Mouse (Mus musculus) hindbrain, embryonic 16.5 days (tissue): ENCODE data around the gene Pla2g1b. TPM values are rescaled to one million over a fixed set of nuclear protein-coding genes. Genes with fewer than 3 reads are reported as not detected.

Experiments
- ATAC-seq: fragments of 200-750 bp; cut with Nextera tagmentation; 2 replicates; pipeline ENCODE4 v1.8.0; 2017; ENCODE audit warnings: moderate TSS enrichment, moderate library complexity
- H3K27ac ChIP-seq: fragments of 300-500 bp; sonication (generic); 2 replicates; pipeline ENCODE4 v1.5.1; 2014; ENCODE audit warnings: low read depth, mild to moderate bottlenecking, control low read depth, low read length, moderate library complexity
- H3K27me3 ChIP-seq: fragments of 300-500 bp; sonication (generic); replicated peaks from 2 replicates; pipeline ENCODE4 v1.6.1; 2014; ENCODE audit warnings: low read length; ENCODE audit not compliant: control insufficient read depth, insufficient read depth
- H3K36me3 ChIP-seq: fragments of 300-500 bp; sonication (generic); 2 replicates; pipeline ENCODE4 v1.6.1; 2014; ENCODE audit warnings: mild to moderate bottlenecking, low read length, moderate library complexity, mixed read lengths; ENCODE audit not compliant: control insufficient read depth, insufficient read depth
- H3K4me1 ChIP-seq: fragments of 300-500 bp; sonication (generic); 2 replicates; pipeline ENCODE4 v1.6.1; 2014; ENCODE audit warnings: low read depth, low read length; ENCODE audit not compliant: control insufficient read depth, insufficient read depth
- H3K4me2 ChIP-seq: fragments of 300-500 bp; sonication (generic); 2 replicates; pipeline ENCODE4 v1.6.1; 2014; ENCODE audit warnings: mild to moderate bottlenecking, low read length, control low read depth, moderate library complexity
- H3K4me3 ChIP-seq: fragments of 300-500 bp; sonication (generic); 2 replicates; pipeline ENCODE4 v1.5.1; 2014; ENCODE audit warnings: mild to moderate bottlenecking, low read length, control low read depth, moderate library complexity
- H3K9ac ChIP-seq: fragments of 300-500 bp; sonication (generic); 2 replicates; pipeline ENCODE4 v1.6.1; 2014; ENCODE audit warnings: low read depth, mild to moderate bottlenecking, control low read depth, low read length, moderate library complexity
- H3K9me3 ChIP-seq: fragments of 300-500 bp; sonication (generic); 2 replicates; pipeline ENCODE4 v1.6.1; 2014; ENCODE audit warnings: mild to moderate bottlenecking, low read length, moderate library complexity; ENCODE audit not compliant: control insufficient read depth
- WGBS: fragments of 180-500 bp; shearing (Covaris S2); extraction: QIAGEN DNeasy Blood & Tissue Kit; methylation state at CpG from one replicate; pipeline ENCODE4 v1.1.7; 2014; 5-methylcytosine and 5-hydroxymethylcytosine counted together
- polyA plus RNA-seq: library from polyadenylated mRNA; unstranded; fragments of >200 nt; fragmentation: Nextera tagmentation; extraction: Ambion mirVana; gene quantifications from 2 replicates; pipeline ENCODE4 v1.2.1, GENCODE M21; 2015

The Pla2g1b gene
- polyA plus RNA-seq = not detected in 2 replicates

DNA sequence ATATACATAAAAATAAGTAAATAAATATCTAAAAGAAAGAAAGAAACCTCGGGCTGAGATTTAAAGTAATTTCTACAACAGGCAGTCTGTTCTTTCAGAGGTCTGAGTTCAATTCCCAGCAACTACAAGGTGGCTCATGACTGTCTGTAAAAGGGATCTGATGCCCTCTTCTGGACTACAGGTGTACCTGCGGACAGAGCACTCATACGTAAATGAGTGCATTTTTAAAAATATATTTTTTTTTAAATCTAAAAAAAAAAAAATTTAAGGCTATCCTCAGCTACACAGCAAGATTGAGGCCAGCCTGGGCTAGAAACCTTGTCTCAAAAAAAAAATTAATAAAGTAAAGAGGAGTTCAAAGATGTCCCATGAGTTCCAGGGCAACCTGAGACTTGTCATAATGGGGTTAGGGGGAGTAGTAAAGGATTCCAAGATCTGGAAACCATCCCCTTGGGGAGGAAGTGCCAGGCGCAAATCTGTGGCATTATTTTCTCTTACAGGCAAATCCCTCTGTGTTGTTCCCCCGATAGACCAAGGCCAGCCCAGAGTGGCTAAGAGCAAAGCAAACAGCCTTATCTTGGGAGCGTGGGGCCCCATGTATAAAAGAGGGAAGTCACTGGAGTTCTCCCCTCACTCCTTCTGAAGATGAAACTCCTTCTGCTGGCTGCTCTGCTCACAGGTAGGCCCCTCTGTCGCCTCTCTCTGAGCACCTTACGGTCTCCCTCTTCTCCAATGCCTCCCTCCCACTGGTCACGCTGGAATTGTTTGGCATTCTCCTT, at the start of gene Pla2g1b:
Gene Pla2g1b, plus strand, starts transcription at position 621 of the 779 bp plus-strand sequence.
- Histone ChIP-seq H3K4me3 (no peak within 1 kb of the TSS), H3K36me3 (no peaks in the 10 kb centered on the region), H3K9ac (no peak within 1 kb of the TSS), H3K4me2 (no peak within 1 kb of the TSS), H3K9me3 (no peaks in the 10 kb centered on the region), H3K4me1 (no peaks in the 10 kb centered on the region), H3K27ac (no peak within 1 kb of the TSS), H3K27me3 (no peaks in the 10 kb centered on the region)
- 52% methylated on average over 9 of the region's 9 CpGs for WGBS
- ATAC-seq = no peak

DNA sequence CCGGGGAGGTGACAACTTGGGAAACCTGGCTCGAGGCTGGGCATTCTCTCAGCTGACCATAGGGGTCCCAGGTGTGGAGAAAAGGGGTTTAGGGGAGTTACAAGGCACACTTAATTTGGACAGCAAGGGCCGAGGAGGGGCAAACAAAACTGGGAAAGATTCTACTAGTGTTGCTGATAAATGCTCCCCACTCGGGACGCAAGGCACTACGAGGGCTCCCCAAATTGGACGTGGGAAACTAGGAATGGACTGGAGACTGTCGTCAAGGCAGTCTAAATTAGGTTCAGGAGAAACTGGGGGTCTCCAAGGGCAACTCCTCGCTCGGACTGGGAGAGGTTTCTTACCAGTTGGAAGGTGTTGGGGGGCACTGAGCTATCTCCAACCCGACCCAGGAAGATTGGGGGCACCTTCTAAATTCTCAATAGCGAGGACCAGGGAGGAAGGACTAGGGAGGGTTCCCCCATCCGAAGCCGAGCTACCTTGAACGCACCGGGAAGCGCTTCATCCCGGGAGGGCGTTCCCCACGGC, 37.2 kb upstream of the Pla2g1b start:
- WGBS = under 1% methylated on average over 20 of the region's 20 CpGs

DNA sequence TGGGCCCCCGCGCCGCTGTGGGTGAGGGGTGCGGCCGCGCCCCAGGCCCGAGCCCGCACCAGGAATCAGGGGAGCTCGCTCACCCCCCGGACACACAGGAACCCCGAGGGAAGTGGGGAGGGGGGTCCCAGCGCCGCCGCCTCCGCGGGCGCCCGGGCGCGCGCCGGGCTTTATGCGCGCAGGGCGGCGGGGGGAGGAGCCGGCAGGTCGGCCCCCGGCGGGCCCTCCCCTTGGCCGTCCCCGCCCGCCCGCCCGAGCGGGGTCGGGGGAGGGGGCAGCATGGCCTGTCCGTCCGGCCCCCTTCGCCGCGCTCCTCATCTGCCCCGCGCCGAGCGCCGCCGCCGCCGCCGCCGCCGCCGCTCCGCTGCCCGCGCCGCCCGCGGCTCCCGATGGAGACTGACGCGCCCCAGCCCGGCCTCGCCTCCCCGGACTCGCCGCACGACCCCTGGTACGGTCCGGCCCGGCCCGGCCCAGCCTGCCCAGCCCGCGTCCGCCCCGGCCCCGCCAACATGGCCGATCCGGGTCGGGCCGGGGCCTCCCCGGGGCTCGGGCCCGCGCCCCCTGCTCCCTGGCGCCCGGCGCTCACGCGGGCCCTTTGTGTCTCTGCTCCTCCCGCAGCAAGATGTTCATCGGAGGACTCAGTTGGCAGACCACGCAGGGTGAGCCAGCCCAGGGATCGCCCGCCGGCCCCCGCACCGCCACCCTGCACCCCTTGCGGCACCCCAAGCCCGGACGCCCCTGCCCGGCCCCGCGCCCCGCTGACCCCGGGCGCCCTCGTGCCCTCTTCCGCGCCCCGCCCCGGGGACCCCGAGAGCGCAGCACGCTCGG, 36.5 kb upstream of the Pla2g1b start, which contains the start of gene Msi1:
Gene Msi1, plus strand, starts transcription at position 241 of the 828 bp plus-strand sequence.
- Histone ChIP-seq H3K9ac (peak within 1 kb of the TSS; percentile 100), H3K4me1 (peaks cover 43% of the 10 kb centered on the region), H3K36me3 (no peaks in the 10 kb centered on the region), H3K9me3 (no peaks in the 10 kb centered on the region), H3K27ac (peak within 1 kb of the TSS; percentile 92), H3K27me3 (no peaks in the 10 kb centered on the region), H3K4me2 (peak within 1 kb of the TSS; percentile 91), H3K4me3 (peak within 1 kb of the TSS; percentile 95)
- ATAC-seq = peak; percentile 67
- under 1% methylated on average over 48 of the region's 117 CpGs for WGBS

More for the DNA sequence above, 37.2 kb upstream of the Pla2g1b start:
- Histone ChIP-seq H3K36me3 (no peaks in the 10 kb centered on the region), H3K4me2 (peak overlapping the region; percentile 91), H3K4me3 (peak overlapping the region; percentile 95), H3K27ac (peak overlapping the region; percentile 92), H3K4me1 (peaks cover 36% of the 10 kb centered on the region), H3K9ac (peak overlapping the region; percentile 100), H3K27me3 (no peaks in the 10 kb centered on the region), H3K9me3 (no peaks in the 10 kb centered on the region)
- ATAC-seq = no peak

DNA sequence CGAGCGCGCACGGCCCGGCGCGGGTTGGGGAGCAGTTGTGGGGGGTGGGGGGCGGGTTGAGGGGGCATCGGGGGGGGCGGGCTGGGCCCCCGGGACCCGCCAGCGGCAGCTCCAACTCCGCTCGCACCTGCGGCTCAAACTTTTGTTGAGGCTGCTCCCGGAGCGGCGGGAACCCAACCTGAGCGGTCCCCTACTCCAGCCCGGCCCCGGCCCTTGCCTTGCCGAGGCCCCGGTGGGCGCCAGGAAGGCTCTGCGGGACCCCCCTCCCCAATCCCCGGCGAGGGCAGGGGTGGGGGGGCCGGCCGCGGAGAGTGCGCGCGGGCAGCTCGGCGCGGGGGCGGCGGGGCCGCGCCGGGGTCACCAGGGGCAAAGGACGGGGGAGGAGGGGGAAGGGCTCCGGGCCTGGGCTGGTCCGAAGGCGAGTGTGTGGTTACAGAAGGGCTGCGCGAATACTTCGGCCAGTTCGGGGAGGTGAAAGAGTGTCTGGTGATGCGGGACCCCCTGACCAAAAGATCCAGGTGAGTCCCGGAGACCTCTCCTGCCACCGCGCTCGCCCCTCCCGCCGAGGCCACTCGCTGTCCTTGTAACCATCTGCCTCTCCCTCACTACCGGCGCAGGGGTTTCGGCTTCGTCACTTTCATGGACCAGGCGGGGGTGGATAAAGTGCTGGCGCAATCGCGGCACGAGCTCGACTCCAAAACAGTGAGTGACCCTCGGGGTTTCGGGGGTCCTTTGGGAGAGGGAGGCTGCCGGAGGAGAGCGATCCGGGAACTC, 35.7 kb upstream of the Pla2g1b start:
- H3K4me3 ChIP-seq = peak overlapping the region; percentile 95
- H3K9ac ChIP-seq = peak overlapping the region; percentile 100
- no peak for ATAC-seq
- WGBS = under 1% methylated on average over 65 of the region's 73 CpGs
- H3K9me3 ChIP-seq = no peaks in the 10 kb centered on the region
- peaks cover 51% of the 10 kb centered on the region for H3K4me1 ChIP-seq
- H3K27ac ChIP-seq = peak overlapping the region; percentile 92
- H3K36me3 ChIP-seq = no peaks in the 10 kb centered on the region
- peak overlapping the region; percentile 91 for H3K4me2 ChIP-seq
- no peaks in the 10 kb centered on the region for H3K27me3 ChIP-seq

DNA sequence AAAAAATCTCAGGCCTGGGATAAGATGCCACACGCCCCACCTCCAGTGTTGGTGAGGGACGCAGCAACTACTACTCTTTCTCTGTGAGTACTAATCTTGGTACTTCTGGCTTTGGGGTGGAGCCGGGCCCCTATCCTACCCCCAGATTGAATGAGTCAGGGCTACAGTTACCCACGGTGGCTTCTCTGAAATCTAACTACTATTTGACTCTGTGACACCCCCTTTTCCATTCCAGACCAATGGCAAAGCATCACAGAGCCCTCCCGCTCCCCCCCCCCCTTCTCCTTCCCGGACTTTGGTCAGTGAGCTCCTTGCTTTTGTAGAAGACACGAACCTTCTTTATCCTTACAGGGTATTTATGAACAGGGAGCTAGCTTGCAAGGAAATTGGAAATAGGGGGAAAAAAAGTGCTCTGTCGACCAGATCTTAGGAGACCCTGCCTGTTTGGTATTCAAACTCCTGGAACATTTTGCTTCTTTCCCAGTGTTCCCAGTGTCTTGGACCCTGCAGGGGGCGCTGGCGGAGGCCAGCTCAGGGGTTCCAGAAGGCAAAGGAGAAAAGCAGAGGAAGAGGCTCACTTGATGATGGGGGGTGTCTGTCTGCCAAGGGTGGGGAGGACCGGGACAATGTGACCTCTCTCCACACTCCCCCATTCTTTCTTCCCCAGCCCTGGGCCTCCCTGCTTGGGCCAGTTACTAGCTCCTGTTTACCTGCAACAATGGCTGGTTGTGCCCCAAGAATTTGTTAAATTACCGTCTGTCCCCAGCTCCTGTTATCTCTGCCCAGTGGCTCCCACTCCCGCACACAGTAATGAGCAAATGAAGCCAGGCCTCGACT, 34.8 kb upstream of the Pla2g1b start:
- no peaks in the 10 kb centered on the region for H3K9me3 ChIP-seq
- peak overlapping the region; percentile 91 for H3K4me2 ChIP-seq
- WGBS = 3% methylated on average over 14 of the region's 14 CpGs
- peaks cover 60% of the 10 kb centered on the region for H3K4me1 ChIP-seq
- no peaks in the 10 kb centered on the region for H3K36me3 ChIP-seq
- ATAC-seq = no peak
- H3K4me3 ChIP-seq = peak overlapping the region; percentile 95
- no peaks in the 10 kb centered on the region for H3K27me3 ChIP-seq
- H3K27ac ChIP-seq = peak overlapping the region; percentile 92
- peak overlapping the region; percentile 100 for H3K9ac ChIP-seq

DNA sequence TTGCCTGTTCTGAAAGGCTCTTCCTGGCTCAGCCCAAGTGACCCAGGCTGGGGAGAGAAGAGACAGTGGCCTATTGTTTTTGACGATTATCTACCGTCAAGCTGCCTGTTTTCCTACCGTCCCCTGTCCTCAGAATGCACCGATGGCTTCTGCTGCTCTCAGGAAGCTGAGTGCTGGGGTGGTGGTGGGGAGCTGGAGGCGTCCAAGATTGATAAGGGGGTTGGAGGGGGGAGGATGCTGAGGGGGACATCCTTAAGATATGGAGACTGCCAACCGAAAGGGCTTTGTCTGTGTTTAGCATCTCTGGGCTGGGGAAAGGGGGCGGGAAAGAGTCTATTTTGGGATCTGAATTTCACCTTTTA, 34.2 kb upstream of the Pla2g1b start:
- peak overlapping the region; percentile 95 for H3K4me3 ChIP-seq
- H3K9ac ChIP-seq = peak overlapping the region; percentile 68
- H3K36me3 ChIP-seq = no peaks in the 10 kb centered on the region
- H3K27me3 ChIP-seq = no peaks in the 10 kb centered on the region
- peak overlapping the region; percentile 91 for H3K4me2 ChIP-seq
- ATAC-seq = no peak
- peaks cover 65% of the 10 kb centered on the region for H3K4me1 ChIP-seq
- WGBS = 4% methylated on average over 7 of the region's 7 CpGs
- no peaks in the 10 kb centered on the region for H3K9me3 ChIP-seq
- H3K27ac ChIP-seq = peak overlapping the region; percentile 80

DNA sequence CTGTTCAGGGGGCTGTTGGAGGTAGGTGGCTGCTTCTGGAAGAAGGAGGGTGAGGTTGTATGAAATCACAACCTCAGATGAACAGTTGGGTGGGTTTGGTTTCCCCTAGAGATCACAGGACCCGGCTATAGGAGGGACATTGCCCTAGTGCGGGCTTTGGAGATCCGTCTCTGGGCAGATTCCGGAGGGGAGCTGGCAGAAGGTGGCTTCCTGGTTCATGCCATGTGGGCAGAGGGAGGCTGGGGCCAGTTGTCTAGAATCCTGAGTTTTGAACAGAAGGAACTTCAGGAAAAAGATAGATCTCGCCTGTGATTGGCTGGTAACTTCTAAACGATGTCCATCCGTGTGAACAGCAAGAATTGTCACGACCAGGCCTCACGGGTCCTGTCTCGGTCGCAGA, 33.7 kb upstream of the Pla2g1b start:
- H3K9me3 ChIP-seq = no peaks in the 10 kb centered on the region
- WGBS = 30% methylated on average over 11 of the region's 11 CpGs
- peak overlapping the region; percentile 68 for H3K9ac ChIP-seq
- peaks cover 70% of the 10 kb centered on the region for H3K4me1 ChIP-seq
- ATAC-seq = no peak
- peak overlapping the region; percentile 95 for H3K4me3 ChIP-seq
- H3K27ac ChIP-seq = peak overlapping the region; percentile 80
- peak overlapping the region; percentile 91 for H3K4me2 ChIP-seq
- H3K36me3 ChIP-seq = no peaks in the 10 kb centered on the region
- H3K27me3 ChIP-seq = no peaks in the 10 kb centered on the region

DNA sequence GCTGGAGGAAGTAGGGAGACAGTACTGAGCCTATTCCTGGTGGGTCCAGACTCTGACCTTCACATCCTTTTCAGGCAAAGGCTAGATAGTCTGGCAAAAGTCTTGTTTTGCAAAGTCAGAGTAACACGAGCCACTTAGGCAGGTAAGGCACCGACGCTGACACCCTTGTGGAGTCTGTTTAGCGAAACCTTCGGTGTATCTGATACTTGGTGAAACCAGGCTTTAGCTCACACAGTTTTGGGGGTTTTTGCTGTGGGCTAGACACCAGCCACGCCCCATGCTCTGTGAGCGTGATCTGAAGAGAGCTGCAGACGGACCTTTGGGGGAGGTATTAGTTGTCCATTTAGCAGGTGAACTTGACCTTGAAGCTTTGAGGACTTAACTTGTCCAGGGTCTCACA, 32.9 kb upstream of the Pla2g1b start:
- Histone ChIP-seq H3K4me1 (peaks cover 78% of the 10 kb centered on the region), H3K27me3 (no peaks in the 10 kb centered on the region), H3K36me3 (no peaks in the 10 kb centered on the region), H3K9me3 (no peaks in the 10 kb centered on the region), H3K4me2 (peak overlapping the region; percentile 91), H3K9ac (peak overlapping the region; percentile 41; the same call in 1 of the 2 replicates), H3K27ac (peak overlapping the region; percentile 45; the same call in 1 of the 2 replicates), H3K4me3 (no peak overlapping the region; the same call in 1 of the 2 replicates)
- no peak for ATAC-seq
- WGBS = 61% methylated on average over 8 of the region's 8 CpGs
